Mouse (Mus musculus) hindbrain, embryonic 16.5 days (tissue): ENCODE measurements at regions not wholly inside any gene's neighbourhood (a gene's known extent, or its start where the extent isn't known, plus 50 kb on each side); places are given as distances from the start of the nearest gene placed in this dataset.

Experiments
- ATAC-seq: fragments of 200-750 bp; cut with Nextera tagmentation; 2 replicates; pipeline ENCODE4 v1.8.0; 2017; ENCODE audit warnings: moderate TSS enrichment, moderate library complexity
- H3K27ac ChIP-seq: fragments of 300-500 bp; sonication (generic); 2 replicates; pipeline ENCODE4 v1.5.1; 2014; ENCODE audit warnings: low read depth, mild to moderate bottlenecking, control low read depth, low read length, moderate library complexity
- H3K27me3 ChIP-seq: fragments of 300-500 bp; sonication (generic); replicated peaks from 2 replicates; pipeline ENCODE4 v1.6.1; 2014; ENCODE audit warnings: low read length; ENCODE audit not compliant: control insufficient read depth, insufficient read depth
- H3K36me3 ChIP-seq: fragments of 300-500 bp; sonication (generic); 2 replicates; pipeline ENCODE4 v1.6.1; 2014; ENCODE audit warnings: mild to moderate bottlenecking, low read length, moderate library complexity, mixed read lengths; ENCODE audit not compliant: control insufficient read depth, insufficient read depth
- H3K4me1 ChIP-seq: fragments of 300-500 bp; sonication (generic); 2 replicates; pipeline ENCODE4 v1.6.1; 2014; ENCODE audit warnings: low read depth, low read length; ENCODE audit not compliant: control insufficient read depth, insufficient read depth
- H3K4me2 ChIP-seq: fragments of 300-500 bp; sonication (generic); 2 replicates; pipeline ENCODE4 v1.6.1; 2014; ENCODE audit warnings: mild to moderate bottlenecking, low read length, control low read depth, moderate library complexity
- H3K4me3 ChIP-seq: fragments of 300-500 bp; sonication (generic); 2 replicates; pipeline ENCODE4 v1.5.1; 2014; ENCODE audit warnings: mild to moderate bottlenecking, low read length, control low read depth, moderate library complexity
- H3K9ac ChIP-seq: fragments of 300-500 bp; sonication (generic); 2 replicates; pipeline ENCODE4 v1.6.1; 2014; ENCODE audit warnings: low read depth, mild to moderate bottlenecking, control low read depth, low read length, moderate library complexity
- H3K9me3 ChIP-seq: fragments of 300-500 bp; sonication (generic); 2 replicates; pipeline ENCODE4 v1.6.1; 2014; ENCODE audit warnings: mild to moderate bottlenecking, low read length, moderate library complexity; ENCODE audit not compliant: control insufficient read depth
- WGBS: fragments of 180-500 bp; shearing (Covaris S2); extraction: QIAGEN DNeasy Blood & Tissue Kit; methylation state at CpG from one replicate; pipeline ENCODE4 v1.1.7; 2014; 5-methylcytosine and 5-hydroxymethylcytosine counted together

GRCm38 (mm10) chr7:111157754-111158325, 75.0 kb upstream of the Eif4g2 start:
- no peak for ATAC-seq
- no peak overlapping the region for H3K4me3 ChIP-seq
- 55% methylated on average over 9 of the region's 9 CpGs for WGBS
- no peaks in the 10 kb centered on the region for H3K27me3 ChIP-seq
- H3K4me1 ChIP-seq: no peaks in the 10 kb centered on the region; the same call in 1 of the 2 replicates
- H3K4me2 ChIP-seq: no peak overlapping the region
- no peaks in the 10 kb centered on the region for H3K36me3 ChIP-seq
- no peak overlapping the region for H3K27ac ChIP-seq
- H3K9ac ChIP-seq: no peak overlapping the region
- no peaks in the 10 kb centered on the region; the same call in 1 of the 2 replicates for H3K9me3 ChIP-seq

GRCm38 (mm10) chr7:111157287-111157686, 74.5 kb upstream of the Eif4g2 start:
- H3K9ac ChIP-seq: no peak overlapping the region
- peak overlapping the region; percentile 1; the same call in 1 of the 2 replicates for H3K4me2 ChIP-seq
- no peak overlapping the region for H3K4me3 ChIP-seq
- no peak overlapping the region for H3K27ac ChIP-seq
- H3K4me1 ChIP-seq: no peaks in the 10 kb centered on the region; the same call in 1 of the 2 replicates
- WGBS: 28% methylated on average over 6 of the region's 6 CpGs
- H3K27me3 ChIP-seq: no peaks in the 10 kb centered on the region
- H3K9me3 ChIP-seq: no peaks in the 10 kb centered on the region; the same call in 1 of the 2 replicates
- no peaks in the 10 kb centered on the region for H3K36me3 ChIP-seq
- ATAC-seq: no peak

- WGBS: 49% methylated on average over 8 of the region's 8 CpGs
- Histone ChIP-seq H3K9me3 (no peaks in the 10 kb centered on the region; the same call in 1 of the 2 replicates), H3K4me1 (no peaks in the 10 kb centered on the region; the same call in 1 of the 2 replicates), H3K4me2 (no peak overlapping the region), H3K27me3 (no peaks in the 10 kb centered on the region), H3K36me3 (no peaks in the 10 kb centered on the region), H3K9ac (no peak overlapping the region), H3K4me3 (no peak overlapping the region), H3K27ac (no peak overlapping the region)
- no peak for ATAC-seq
Measured at GRCm38 (mm10) chr7:111156472-111157231, 73.8 kb upstream of the Eif4g2 start.

GRCm38 (mm10) chr7:111155995-111156394, 73.2 kb upstream of the Eif4g2 start:
- Histone ChIP-seq H3K4me3 (no peak overlapping the region), H3K4me1 (no peaks in the 10 kb centered on the region; the same call in 1 of the 2 replicates), H3K9ac (no peak overlapping the region), H3K27ac (no peak overlapping the region), H3K36me3 (no peaks in the 10 kb centered on the region), H3K27me3 (no peaks in the 10 kb centered on the region), H3K4me2 (no peak overlapping the region), H3K9me3 (no peaks in the 10 kb centered on the region)
- no peak for ATAC-seq
- 72% methylated on average over 6 of the region's 6 CpGs for WGBS

- Histone ChIP-seq H3K9me3 (no peaks in the 10 kb centered on the region), H3K4me3 (no peak overlapping the region)
- WGBS: 87% methylated on average over 13 of the region's 13 CpGs
Measured at GRCm38 (mm10) chr7:111154217-111154616, 71.4 kb upstream of the Eif4g2 start.

GRCm38 (mm10) chr7:111150540-111150939, 67.7 kb upstream of the Eif4g2 start:
- WGBS: 92% methylated on average over 5 of the region's 5 CpGs
- no peaks in the 10 kb centered on the region for H3K27me3 ChIP-seq

More at GRCm38 (mm10) chr7:111154217-111154616, 71.4 kb upstream of the Eif4g2 start:
- no peak for ATAC-seq
- no peaks in the 10 kb centered on the region for H3K36me3 ChIP-seq
- no peak overlapping the region for H3K27ac ChIP-seq
- no peaks in the 10 kb centered on the region; the same call in 1 of the 2 replicates for H3K4me1 ChIP-seq
- no peak overlapping the region for H3K9ac ChIP-seq
- no peak overlapping the region for H3K4me2 ChIP-seq
- H3K27me3 ChIP-seq: no peaks in the 10 kb centered on the region

GRCm38 (mm10) chr7:111150115-111150514, 67.3 kb upstream of the Eif4g2 start:
- Histone ChIP-seq H3K9me3 (no peaks in the 10 kb centered on the region), H3K4me3 (no peak overlapping the region), H3K36me3 (no peaks in the 10 kb centered on the region), H3K9ac (no peak overlapping the region), H3K27me3 (no peaks in the 10 kb centered on the region), H3K27ac (no peak overlapping the region), H3K4me2 (no peak overlapping the region), H3K4me1 (no peaks in the 10 kb centered on the region)
- WGBS: 81% methylated on average over 5 of the region's 5 CpGs
- no peak for ATAC-seq

More at GRCm38 (mm10) chr7:111150540-111150939, 67.7 kb upstream of the Eif4g2 start:
- H3K27ac ChIP-seq: no peak overlapping the region
- H3K9me3 ChIP-seq: no peaks in the 10 kb centered on the region
- H3K4me3 ChIP-seq: no peak overlapping the region
- no peak overlapping the region for H3K4me2 ChIP-seq
- no peaks in the 10 kb centered on the region for H3K36me3 ChIP-seq
- H3K9ac ChIP-seq: no peak overlapping the region
- H3K4me1 ChIP-seq: no peaks in the 10 kb centered on the region
- ATAC-seq: no peak

- Histone ChIP-seq H3K27me3 (no peaks in the 10 kb centered on the region), H3K27ac (no peak overlapping the region), H3K36me3 (no peaks in the 10 kb centered on the region), H3K9ac (no peak overlapping the region), H3K4me3 (no peak overlapping the region), H3K9me3 (no peaks in the 10 kb centered on the region), H3K4me2 (no peak overlapping the region), H3K4me1 (no peaks in the 10 kb centered on the region)
- WGBS: 90% methylated on average over 6 of the region's 6 CpGs
- ATAC-seq: no peak
Measured at GRCm38 (mm10) chr7:111147593-111147992, 64.8 kb upstream of the Eif4g2 start.

GRCm38 (mm10) chr7:111146670-111147069, 63.8 kb upstream of the Eif4g2 start:
- no peak overlapping the region for H3K27ac ChIP-seq
- no peak overlapping the region for H3K9ac ChIP-seq
- WGBS: 89% methylated on average over 4 of the region's 4 CpGs
- H3K4me1 ChIP-seq: no peaks in the 10 kb centered on the region
- no peaks in the 10 kb centered on the region for H3K36me3 ChIP-seq
- H3K4me3 ChIP-seq: no peak overlapping the region
- H3K9me3 ChIP-seq: no peaks in the 10 kb centered on the region
- H3K4me2 ChIP-seq: no peak overlapping the region
- ATAC-seq: no peak
- H3K27me3 ChIP-seq: no peaks in the 10 kb centered on the region
